Mouse (Mus musculus) lung, adult 2 months (tissue): ENCODE results near the gene Fzd2. TPM values are rescaled to one million over a fixed set of nuclear protein-coding genes. Genes with fewer than 3 reads are reported as not detected.
"Not testable (repeated sequence)": the region's sequence is repeated elsewhere in the genome, so short reads cannot be mapped to it uniquely, and the experiment has no call there.

Experiments used
- DNase-seq: peaks from one replicate; pipeline ENCODE4 v3.0.0; 2022
- H3K4me1 ChIP-seq: fragments of 200-500 bp; 2 replicates; pipeline ENCODE4 v1.6.1; 2011; ENCODE audit warnings: low read length; ENCODE audit not compliant: control insufficient read depth, insufficient read depth
- H3K4me3 ChIP-seq: fragments of 200-500 bp; replicated peaks from 2 replicates; pipeline ENCODE3; 2011; ENCODE audit warnings: low read depth, mild to moderate bottlenecking, control low read depth, low read length; ENCODE audit errors: extremely low read depth
- CTCF ChIP-seq: fragments of 200-500 bp; IDR thresholded peaks from 2 replicates; pipeline ENCODE4 v1.5.1; 2011; ENCODE audit warnings: mild to moderate bottlenecking, low read length, control low read depth; ENCODE audit not compliant: insufficient read depth
- POLR2A ChIP-seq: fragments of 200-500 bp; IDR thresholded peaks from 2 replicates; pipeline ENCODE4 v1.6.1; 2011; ENCODE audit warnings: low read depth, mild to moderate bottlenecking, control low read depth, low read length, borderline replicate concordance; ENCODE audit errors: extremely low read depth
- WGBS: fragments of 180-500 bp; shearing (Covaris S2); methylation state at CpG from one replicate; pipeline ENCODE4 v1.1.7; 2018; 5-methylcytosine and 5-hydroxymethylcytosine counted together
- polyA plus RNA-seq: library from polyadenylated mRNA; depleted of rRNA; stranded (reverse); fragments of >200 nt; gene quantifications from 2 replicates; pipeline ENCODE4 v1.2.3, GENCODE M21; 2012; rRNA removed

The Fzd2 gene
- 45.5 and 50.9 TPM in 2 replicates for polyA plus RNA-seq

GRCm38 (mm10) chr11:102604010-102604584 is at the start of gene Fzd2:
Gene Fzd2 (plus strand): TSS chr11:102604396.
- Histone ChIP-seq H3K4me3 (peak within 1 kb of the TSS; percentile 84), H3K4me1 (0 out of 2 replicates have a peak, but pooled peaks cover 4% of the 10 kb centered on the region)
- TF ChIP-seq CTCF (no peak), POLR2A (peak; percentile 66; the same call in 1 of the 2 replicates)
- DNase-seq, result peak; percentile 77
- under 1% methylated on average over 23 of the region's 31 CpGs for WGBS

GRCm38 (mm10) chr11:102555400-102556030 is 48.7 kb upstream of the Fzd2 start:
- WGBS, result under 1% methylated on average over 39 of the region's 39 CpGs
- DNase-seq, result no peak

GRCm38 (mm10) chr11:102556031-102556715 is 48.0 kb upstream of the Fzd2 start, which contains the start of gene Gpatch8:
Gene Gpatch8 (minus strand): TSS chr11:102556392.
- Histone ChIP-seq H3K4me3 (peak within 1 kb of the TSS; percentile 86), H3K4me1 (peaks cover 8% of the 10 kb centered on the region)
- WGBS, result under 1% methylated on average over 46 of the region's 55 CpGs
- DNase-seq, result peak; percentile 91
- TF ChIP-seq POLR2A (peak; percentile 91; the same call in 1 of the 2 replicates), CTCF (no peak)

More at GRCm38 (mm10) chr11:102555400-102556030, 48.7 kb upstream of the Fzd2 start:
- TF ChIP-seq POLR2A (no peak), CTCF (no peak)
- Histone ChIP-seq H3K4me1 (peaks cover 8% of the 10 kb centered on the region), H3K4me3 (peak overlapping the region; percentile 86)

GRCm38 (mm10) chr11:102556716-102557074 is 47.5 kb upstream of the Fzd2 start:
- DNase-seq, result no peak
- Histone ChIP-seq H3K4me3 (no peak overlapping the region), H3K4me1 (peaks cover 8% of the 10 kb centered on the region)
- 8% methylated on average over 3 of the region's 3 CpGs for whole genome bisulfite sequencing
- no peak for TF ChIP-seq POLR2A
- TF ChIP-seq CTCF, result no peak

- Histone ChIP-seq H3K4me3 (no peak overlapping the region), H3K4me1 (peaks cover 8% of the 10 kb centered on the region)
- WGBS, result 94% methylated on average over 1 of the region's 1 CpGs
- TF ChIP-seq CTCF (no peak), POLR2A (no peak)
- DNase-seq, result no peak
Observed at GRCm38 (mm10) chr11:102557386-102557785, 46.8 kb upstream of the Fzd2 start.

- 85% methylated on average over 5 of the region's 5 CpGs for WGBS
- DNase-seq, result no peak
- TF ChIP-seq POLR2A (no peak), CTCF (no peak)
- Histone ChIP-seq H3K4me1 (peaks cover 8% of the 10 kb centered on the region), H3K4me3 (no peak overlapping the region)
Observed at GRCm38 (mm10) chr11:102558704-102559103, 45.5 kb upstream of the Fzd2 start.

GRCm38 (mm10) chr11:102564952-102565671 is 39.1 kb upstream of the Fzd2 start:
- 56% methylated on average over 14 of the region's 14 CpGs for WGBS
- H3K4me1 ChIP-seq, H3K4me3 ChIP-seq, DNase-seq: not testable (repeated sequence)

GRCm38 (mm10) chr11:102565741-102566140 is 38.5 kb upstream of the Fzd2 start:
- no peaks in the 10 kb centered on the region for H3K4me1 ChIP-seq
- TF ChIP-seq POLR2A (no peak), CTCF (no peak)
- DNase-seq, result no peak

GRCm38 (mm10) chr11:102566290-102566689 is 37.9 kb upstream of the Fzd2 start:
- TF ChIP-seq CTCF (no peak), POLR2A (no peak)
- Histone ChIP-seq H3K4me3 (no peak overlapping the region), H3K4me1 (no peaks in the 10 kb centered on the region)
- WGBS, result 78% methylated on average over 1 of the region's 1 CpGs
- no peak for DNase-seq

More at GRCm38 (mm10) chr11:102565741-102566140, 38.5 kb upstream of the Fzd2 start:
- no peak overlapping the region for H3K4me3 ChIP-seq

- no peak overlapping the region for H3K4me3 ChIP-seq
- TF ChIP-seq CTCF, result no peak
- TF ChIP-seq POLR2A, result no peak
- no peaks in the 10 kb centered on the region for H3K4me1 ChIP-seq
- no peak for DNase-seq
- WGBS, result 84% methylated on average over 6 of the region's 6 CpGs
Observed at GRCm38 (mm10) chr11:102567157-102567556, 37.0 kb upstream of the Fzd2 start.
